Mouse (Mus musculus): ENCODE data around the gene Yy1.

- no peak for TF ChIP-seq CTCF (IDR thresholded peaks at IDR 0.05; ENCODE audit: control insufficient read depth, insufficient read depth, insufficient read length)
- TF ChIP-seq USF1 (IDR thresholded peaks at IDR 0.05; ENCODE audit: low read depth), result no peak
- no peak for TF ChIP-seq MAX (IDR thresholded peaks at IDR 0.05)
- no peak for TF ChIP-seq CEBPB (IDR thresholded peaks at IDR 0.05; ENCODE audit: low read depth)
- TF ChIP-seq FOSL1 (IDR thresholded peaks at IDR 0.05; ENCODE audit: insufficient read depth, low read length, poor library complexity, severe bottlenecking), result no peak
- no peak for TF ChIP-seq MYOG (IDR thresholded peaks at IDR 0.05; ENCODE audit: control insufficient read depth, extremely low read depth, insufficient read length)
These were observed 76.8 kb downstream of the Yy1 start for GRCm38 (mm10) chr12:108869575-108869974.

Data from C2C12 (cell line).